Mouse (Mus musculus): ENCODE measurements around the gene Rem1.

Gene Rem1

DNA sequence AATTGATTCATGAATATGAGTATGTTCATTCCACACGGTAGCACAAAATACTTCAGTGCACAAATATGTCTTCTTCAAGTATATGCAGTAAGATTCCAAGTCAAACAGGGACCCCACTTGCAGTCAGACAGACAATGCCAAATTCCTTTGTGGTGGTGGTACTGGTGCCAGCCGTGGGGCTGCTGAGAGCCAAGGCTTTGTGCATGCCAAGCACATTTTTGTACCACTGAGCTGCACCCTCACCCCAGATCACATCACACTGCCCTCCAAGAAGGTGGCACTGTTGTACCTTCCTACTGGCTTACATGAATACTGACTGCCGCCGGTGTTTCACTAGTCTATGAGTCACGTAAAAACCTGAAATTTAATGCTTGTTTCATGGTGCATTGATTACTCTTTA is 52.2 kb downstream of the Rem1 start:
- no peak for DNase-seq

- no peak for DNase-seq
Measured at GRCm38 (mm10) chr2:152679701-152680355, 53.1 kb downstream of the Rem1 start.

GRCm38 (mm10) chr2:152683086-152683485 is 56.3 kb downstream of the Rem1 start:
- no peak for DNase-seq

Measured in thymus, postnatal 25 days (tissue).